Mouse (Mus musculus) mesoderm, embryonic 11.5 days (tissue): Measurements from ENCODE around the gene Gpr155.
A peak's percentile ranks its signal among the peaks of the same experiment; 100 is the strongest.

ENCODE experiments used
- DNase-seq: peaks from one replicate; pipeline ENCODE4 v3.0.0-alpha.2; 2012; ENCODE audit warnings: low read depth, low spot score

Gene Gpr155

DNA sequence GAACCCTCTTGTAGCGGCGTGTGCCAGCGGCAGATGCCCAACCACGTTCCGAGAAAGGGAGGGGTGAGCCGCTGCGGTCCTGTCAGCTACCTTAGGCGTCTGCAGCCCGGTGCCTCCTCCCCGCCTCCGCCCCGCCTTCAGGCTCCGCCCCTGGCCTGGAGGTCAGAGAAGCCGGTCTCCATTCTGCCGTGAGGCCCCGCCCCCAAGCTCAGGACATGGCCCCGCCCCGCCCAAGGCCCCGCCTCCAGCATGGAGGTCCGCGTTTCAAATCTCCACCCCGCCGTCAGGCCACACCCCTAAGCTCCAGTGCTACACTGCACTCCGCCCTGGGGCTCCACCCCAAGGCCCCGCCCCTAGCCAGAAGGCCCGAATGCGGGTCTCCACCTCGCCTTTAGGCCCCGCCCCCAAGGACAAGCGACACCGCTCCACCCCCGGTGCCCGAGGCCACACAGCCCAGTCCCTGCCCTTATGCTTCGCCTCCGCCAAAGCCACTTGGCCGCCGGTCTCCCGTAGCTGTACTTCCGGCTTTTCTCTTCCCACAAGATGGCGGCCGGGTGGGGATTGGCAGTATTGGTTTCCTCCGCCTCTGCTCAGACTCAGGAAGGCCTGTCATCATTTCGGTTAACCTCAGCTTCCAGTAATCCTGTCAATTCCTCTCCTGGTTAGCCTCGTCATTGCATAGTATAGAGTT, at the start of gene Gpr155:
Gpr155 (minus strand) TSS at position 217 of the 691 bp plus-strand sequence.
- peak; percentile 98 for DNase-seq

DNA sequence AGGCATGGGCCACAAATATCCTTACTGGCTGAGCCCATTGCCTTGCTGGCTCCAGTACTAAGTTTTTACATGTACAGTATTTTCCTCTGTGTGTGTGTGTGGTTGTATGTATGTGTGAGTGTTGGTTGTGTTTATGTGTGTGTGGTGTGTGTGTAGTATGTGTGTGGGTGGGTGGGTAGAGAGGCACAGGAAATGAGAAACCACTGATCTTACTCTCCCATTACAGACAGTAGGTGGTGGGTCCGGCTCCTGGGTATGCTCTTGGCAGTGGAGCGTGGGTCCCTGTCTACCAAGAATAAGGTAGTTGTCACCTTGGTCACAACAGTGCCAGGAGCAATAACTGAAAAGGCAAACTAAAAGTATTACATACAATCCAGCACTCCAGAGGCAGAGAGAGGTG, 49.5 kb upstream of the Gpr155 start:
- DNase-seq = no peak

DNA sequence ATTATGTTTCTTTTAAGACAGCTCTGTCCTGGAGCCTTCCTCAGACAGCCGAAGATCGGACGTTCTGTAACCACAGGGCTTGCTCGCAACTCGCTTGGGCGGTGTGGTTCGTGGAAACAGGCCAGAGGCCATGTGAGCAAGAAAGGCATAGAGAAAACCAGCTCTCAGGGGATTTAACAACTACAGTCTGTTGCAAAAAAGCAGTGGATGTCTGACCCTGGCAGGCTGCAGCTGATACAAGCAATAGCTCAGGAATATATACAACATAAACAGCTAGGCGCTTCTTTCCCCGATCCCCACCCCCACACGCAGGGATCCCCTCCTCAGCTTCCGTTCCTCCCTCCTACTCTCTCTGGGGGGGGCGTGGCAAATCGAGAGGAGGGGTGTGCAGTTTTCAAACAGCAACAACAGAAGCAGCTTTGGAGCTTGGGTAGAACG, 45.6 kb upstream of the Gpr155 start:
- DNase-seq = peak; percentile 14

DNA sequence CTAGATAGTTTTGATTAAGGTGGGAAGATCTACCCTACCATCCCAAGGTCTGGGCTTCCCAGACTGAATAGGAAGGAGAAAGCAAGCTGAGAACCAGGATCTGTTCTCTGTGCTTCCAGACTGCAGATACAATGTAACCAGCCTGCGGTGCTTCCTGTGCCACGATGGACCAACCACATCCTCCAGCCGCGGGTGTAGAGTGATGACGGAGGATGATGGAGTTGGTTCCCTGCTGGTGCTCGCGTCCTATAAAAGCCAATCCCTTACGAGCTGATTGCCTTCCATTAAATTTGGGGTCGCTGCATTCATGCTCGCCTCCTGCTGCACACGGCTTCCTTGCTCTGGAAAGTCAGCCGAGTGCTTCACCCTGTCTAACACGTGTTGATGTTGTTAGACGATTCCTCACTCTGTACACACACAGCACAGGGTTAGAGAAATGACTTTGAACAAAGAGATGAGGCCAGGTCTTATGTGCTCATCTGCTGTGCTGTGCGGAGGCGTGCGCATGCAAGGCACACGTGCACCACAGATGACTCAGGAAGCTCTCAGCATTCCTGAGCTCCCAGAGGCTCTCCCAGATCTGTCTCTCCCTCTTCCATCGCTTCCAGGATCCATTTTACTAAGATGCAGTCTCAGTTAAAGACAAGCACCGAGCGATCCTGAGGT, 42.6 kb upstream of the Gpr155 start:
- peak; percentile 69 for DNase-seq

DNA sequence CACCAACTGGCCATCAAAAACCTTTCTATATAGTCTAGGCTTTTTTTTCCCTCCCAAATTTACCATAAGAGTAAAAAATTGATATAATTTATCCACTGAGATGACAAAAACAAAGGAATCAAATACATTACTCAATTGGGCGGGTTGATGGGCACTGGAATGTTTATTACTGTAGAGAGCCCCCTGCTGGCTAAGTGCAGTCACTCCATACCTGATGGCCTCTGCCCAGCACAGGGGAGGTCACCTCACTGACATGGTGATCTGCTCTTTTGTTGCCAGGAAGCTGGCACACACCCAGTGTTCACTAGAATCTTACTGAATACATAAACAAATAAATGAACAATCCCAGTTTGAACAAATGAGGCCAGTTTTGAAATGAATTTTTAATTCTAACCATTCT, 40.9 kb upstream of the Gpr155 start:
- DNase-seq = peak; percentile 39

DNA sequence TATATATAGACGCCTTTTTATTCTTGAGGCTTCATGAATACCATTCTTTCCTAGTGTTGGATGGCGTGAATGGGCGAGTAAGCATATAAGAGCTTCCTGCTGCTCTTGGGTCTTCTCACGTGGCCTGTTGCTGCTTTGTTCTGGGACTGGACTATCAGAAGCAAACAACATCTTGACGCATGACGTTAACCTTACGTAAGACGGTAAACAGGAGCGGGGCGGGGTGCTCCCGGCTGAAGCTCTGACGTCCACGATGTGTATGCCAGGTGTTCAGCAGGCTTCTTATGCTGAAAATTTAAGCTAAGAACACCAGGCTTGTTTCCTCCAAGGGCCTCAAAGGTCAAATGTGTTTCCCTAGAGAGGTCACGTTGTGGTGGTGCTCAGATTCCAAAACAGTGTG, 39.5 kb upstream of the Gpr155 start:
- no peak for DNase-seq

- DNase-seq = no peak
Observed at GRCm38 (mm10) chr2:73419730-73420129, 33.4 kb upstream of the Gpr155 start.

DNA sequence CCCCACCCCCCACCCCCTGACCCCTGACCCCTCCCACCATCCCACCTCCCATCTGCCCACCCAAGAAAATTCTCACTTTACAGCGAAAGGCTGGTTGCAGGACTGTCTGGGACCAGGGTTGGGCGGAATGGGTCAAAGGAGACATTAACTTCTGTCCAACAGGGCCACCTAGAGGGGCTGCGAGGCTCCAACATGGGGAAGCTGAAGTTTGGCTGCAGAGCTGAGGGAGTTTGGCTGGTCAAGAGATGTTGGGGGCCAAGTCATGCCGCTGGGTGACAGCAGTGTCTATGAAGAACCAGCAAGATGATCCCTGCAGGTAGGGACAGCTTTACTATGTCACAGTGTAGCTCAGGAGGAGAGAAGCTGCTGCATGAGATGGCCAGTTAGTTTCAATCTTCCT, 32.9 kb upstream of the Gpr155 start:
- DNase-seq = peak; percentile 14

GRCm38 (mm10) chr2:73415892-73416291, 29.5 kb upstream of the Gpr155 start:
- DNase-seq = peak; percentile 6

DNA sequence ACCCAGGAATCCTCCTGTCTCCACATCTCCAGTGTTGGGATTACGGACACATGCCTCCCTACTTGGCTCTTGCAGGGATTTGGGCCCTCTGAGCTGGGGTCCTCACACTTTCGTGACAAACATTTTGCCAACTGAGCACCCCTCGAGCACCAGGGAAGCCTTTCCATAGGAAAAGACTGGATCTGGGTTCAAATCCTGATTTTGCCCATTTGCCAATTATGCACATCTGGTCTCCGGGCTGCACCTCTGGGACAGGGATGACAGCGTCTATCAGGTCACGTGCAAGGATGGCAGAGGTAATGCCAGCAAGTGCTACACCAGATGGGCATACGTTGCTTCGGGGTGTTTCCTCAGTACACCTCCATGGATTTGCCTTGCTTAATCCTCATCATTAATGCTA, 23.7 kb upstream of the Gpr155 start:
- DNase-seq = no peak

DNA sequence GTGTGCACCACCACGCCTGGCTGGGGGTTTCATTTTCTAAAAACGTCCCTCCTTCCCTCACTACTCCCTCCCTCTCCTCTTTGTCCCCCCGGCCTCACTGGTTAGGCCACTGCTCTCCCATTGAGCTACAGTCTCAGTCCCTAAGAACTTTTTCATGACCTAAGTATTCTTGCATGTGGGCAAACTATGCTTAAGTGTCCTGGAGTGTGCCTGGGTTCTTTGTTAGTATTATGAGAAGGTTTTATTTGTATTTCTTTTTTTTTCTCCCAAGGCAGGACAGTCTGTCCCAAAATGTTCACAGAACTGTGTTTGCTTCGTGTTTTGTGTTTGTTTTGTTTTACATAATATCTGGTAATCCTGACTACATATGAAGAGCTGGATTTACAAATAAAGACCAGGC, 21.3 kb upstream of the Gpr155 start:
- DNase-seq = no peak

DNA sequence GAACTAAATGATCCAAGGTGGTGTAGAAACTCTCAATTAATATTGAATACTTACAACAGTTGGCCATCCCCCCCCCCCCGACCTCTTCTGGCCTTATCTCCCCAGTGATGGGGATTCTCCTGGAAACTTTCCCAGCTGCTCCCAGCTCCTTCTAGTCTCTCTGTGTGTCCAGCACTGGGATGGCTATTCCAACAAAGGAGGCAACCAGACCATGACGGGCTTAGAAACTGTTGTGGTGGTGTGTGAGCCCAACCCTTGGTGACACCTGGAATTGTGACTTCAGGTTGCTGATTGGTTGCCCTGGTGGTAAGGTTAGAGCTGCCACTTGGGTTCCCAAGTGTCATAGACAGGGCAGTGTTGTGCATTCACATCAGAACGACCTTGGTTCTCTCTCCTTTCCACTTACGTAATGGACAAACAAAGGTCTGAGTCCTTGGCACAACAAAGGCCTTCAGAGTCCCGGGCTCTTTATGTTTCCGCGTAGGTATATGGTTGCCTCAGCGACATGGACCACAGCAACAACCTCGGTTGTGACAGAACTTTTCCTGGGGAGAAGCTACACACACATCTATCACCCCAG, 20.1 kb upstream of the Gpr155 start:
- DNase-seq = no peak

GRCm38 (mm10) chr2:73404980-73405379, 18.6 kb upstream of the Gpr155 start:
- DNase-seq = no peak

DNA sequence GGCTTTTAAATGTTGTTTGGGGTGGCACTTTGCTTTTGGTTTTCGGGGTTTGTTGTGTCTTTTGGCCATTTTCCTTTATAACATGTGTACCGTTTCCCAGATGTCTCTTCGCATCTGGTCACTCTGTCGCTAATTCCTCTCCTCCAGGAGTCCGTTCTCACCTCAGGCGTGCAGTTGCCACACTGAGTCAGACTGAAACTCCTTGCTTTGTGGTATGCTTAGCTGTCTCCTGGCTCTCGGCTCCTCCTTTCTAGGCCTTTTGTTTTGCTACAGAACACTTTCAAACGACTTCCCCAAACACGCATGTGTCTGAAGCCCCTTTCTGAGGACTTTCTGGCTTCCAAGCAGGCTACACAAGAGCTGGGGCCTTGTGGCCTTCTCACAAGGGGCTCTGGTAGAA, 18.1 kb upstream of the Gpr155 start:
- no peak for DNase-seq

DNA sequence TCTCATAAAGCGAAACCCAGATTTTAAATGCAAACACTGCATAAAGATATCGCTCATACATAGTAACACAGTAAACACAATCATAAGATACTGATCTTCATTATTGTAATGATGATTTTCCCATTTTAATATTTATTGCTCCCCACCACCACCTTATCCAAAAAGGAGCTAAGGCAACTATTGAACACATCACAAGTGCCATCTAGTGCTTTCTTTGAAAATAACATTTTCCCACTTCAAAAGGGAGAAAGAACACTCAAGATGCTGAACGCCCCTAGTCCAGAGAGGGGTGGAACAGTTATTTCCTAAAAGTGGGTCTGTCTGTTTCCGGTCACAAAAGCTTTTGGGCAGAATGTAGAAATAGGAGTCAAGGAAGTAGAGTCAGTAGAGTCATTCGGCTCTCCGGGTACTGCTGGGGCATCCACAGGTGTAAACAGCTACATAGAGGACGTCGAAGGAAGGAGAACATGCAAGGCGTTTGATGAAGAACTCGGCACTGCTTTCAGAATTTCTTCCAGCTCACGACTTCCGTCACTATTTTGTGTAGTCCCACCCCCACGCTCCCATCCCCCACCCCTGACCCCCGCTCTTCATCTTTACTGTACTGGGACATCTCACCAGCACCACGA, 17.1 kb upstream of the Gpr155 start:
- DNase-seq = no peak

- DNase-seq = peak; percentile 27
Observed at GRCm38 (mm10) chr2:73401689-73402088, 15.3 kb upstream of the Gpr155 start.

GRCm38 (mm10) chr2:73397476-73397875, 11.1 kb upstream of the Gpr155 start:
- no peak for DNase-seq

GRCm38 (mm10) chr2:73396828-73397325, 10.5 kb upstream of the Gpr155 start:
- DNase-seq = no peak

- no peak for DNase-seq
Observed at GRCm38 (mm10) chr2:73395516-73395915, 9.1 kb upstream of the Gpr155 start.

- no peak for DNase-seq
Observed at GRCm38 (mm10) chr2:73394476-73394875, 8.1 kb upstream of the Gpr155 start.

DNA sequence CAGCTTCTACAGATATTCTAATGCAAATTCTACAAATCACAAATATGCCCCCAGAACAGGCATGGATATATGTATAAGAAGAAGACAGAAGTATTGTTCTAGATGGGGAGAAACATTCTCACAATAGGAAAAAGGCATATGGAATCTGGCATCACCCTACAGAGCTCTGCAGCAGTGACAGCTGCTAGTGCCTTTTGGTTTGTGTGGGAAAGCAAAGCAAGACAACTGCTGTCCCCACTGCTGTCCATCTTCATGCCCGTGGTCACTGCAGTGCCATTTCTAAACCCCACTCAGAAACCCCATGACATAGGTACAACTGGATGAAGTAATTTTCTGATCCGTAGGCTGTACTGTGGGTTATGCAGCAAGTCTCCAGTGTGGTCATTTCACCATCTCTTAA, 6.4 kb upstream of the Gpr155 start:
- no peak for DNase-seq

DNA sequence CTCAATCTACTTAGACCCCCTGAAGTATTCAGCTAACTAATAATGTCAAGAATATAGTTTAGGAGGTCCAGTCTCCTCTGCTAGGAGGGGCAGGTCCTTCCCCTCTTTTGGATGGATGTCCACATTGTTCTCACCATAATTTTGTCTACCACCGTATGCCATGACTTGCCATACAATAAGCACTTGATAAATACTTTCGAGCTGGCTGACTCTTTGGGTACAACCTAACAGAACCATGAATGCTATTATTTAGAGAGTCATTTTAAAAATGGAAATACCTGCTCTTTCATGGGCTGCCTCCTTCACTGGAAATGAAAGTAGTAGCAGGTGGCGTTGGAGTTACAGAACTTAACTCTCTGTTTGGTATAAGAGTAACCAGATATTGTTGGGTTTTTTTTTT, 3.6 kb upstream of the Gpr155 start:
- no peak for DNase-seq
